Mouse (Mus musculus) ES-E14 (cell line): ENCODE data around the gene Camsap2.

Experiments used
- CHD2 ChIP-seq: IDR thresholded peaks from 2 replicates; pipeline ENCODE4 v1.6.1; 2014; ENCODE audit warnings: mild to moderate bottlenecking, low read depth, low read length, inconsistent platforms
- HCFC1 ChIP-seq: IDR thresholded peaks from 2 replicates; pipeline ENCODE4 v1.6.1; 2012; ENCODE audit warnings: low read length, inconsistent platforms, borderline replicate concordance; ENCODE audit not compliant: insufficient read depth
- MAFK ChIP-seq: IDR thresholded peaks from 2 replicates; pipeline ENCODE4 v1.6.1; 2014; ENCODE audit warnings: mild to moderate bottlenecking, low read depth, low read length, inconsistent platforms; ENCODE audit not compliant: insufficient read depth
- ZC3H11A ChIP-seq: IDR thresholded peaks from 2 replicates; pipeline ENCODE4 v1.6.1; 2012; ENCODE audit warnings: low read depth, mild to moderate bottlenecking, inconsistent platforms, low read length, borderline replicate concordance
- ZNF384 ChIP-seq: IDR thresholded peaks from 2 replicates; pipeline ENCODE4 v1.6.1; 2012; ENCODE audit warnings: low read depth, low read length, inconsistent platforms

- TF ChIP-seq HCFC1 (no peak), ZC3H11A (0 out of 2 replicates have a peak, but pooled peaks have one; percentile 7), CHD2 (no peak), MAFK (no peak), ZNF384 (no peak)
Measured at GRCm38 (mm10) chr1:136340541-136340940, 5.4 kb downstream of the Camsap2 start.
